Mouse (Mus musculus) embryonic facial prominence, embryonic 11.5 days (tissue): ENCODE results near the gene Rbfox1. TPM values are rescaled to one million over a fixed set of nuclear protein-coding genes. Genes with fewer than 3 reads are reported as not detected.

Experiments
- ATAC-seq: fragments of 200-750 bp; cut with Nextera tagmentation; replicated peaks from 2 replicates; pipeline ENCODE4 v1.8.0; 2017; ENCODE audit warnings: low read depth; ENCODE audit not compliant: insufficient number of reproducible peaks, low FRiP score, low TSS enrichment
- DNase-seq: peaks from one replicate; pipeline ENCODE4 v3.0.0-alpha.2; 2015; ENCODE audit warnings: low spot score
- H3K27ac ChIP-seq: fragments of 300-500 bp; sonication (generic); replicated peaks from 2 replicates; pipeline ENCODE4 v1.5.1; 2014; ENCODE audit warnings: mild to moderate bottlenecking, low read depth, low read length, control low read depth
- H3K27me3 ChIP-seq: fragments of 300-500 bp; sonication (generic); 2 replicates; pipeline ENCODE4 v1.6.1; 2014; ENCODE audit warnings: mild to moderate bottlenecking, low read length, moderate library complexity, mixed read lengths; ENCODE audit not compliant: control insufficient read depth, insufficient read depth
- H3K36me3 ChIP-seq: fragments of 300-500 bp; sonication (generic); replicated peaks from 2 replicates; pipeline ENCODE4 v1.6.1; 2014; ENCODE audit warnings: low read depth, mild to moderate bottlenecking, low read length, moderate library complexity, mixed read lengths; ENCODE audit not compliant: control insufficient read depth, insufficient read depth
- H3K4me1 ChIP-seq: fragments of 300-500 bp; sonication (generic); 2 replicates; pipeline ENCODE4 v1.6.1; 2014; ENCODE audit warnings: low read length, mixed read lengths; ENCODE audit not compliant: control insufficient read depth, insufficient read depth
- H3K4me2 ChIP-seq: fragments of 300-500 bp; sonication (generic); 2 replicates; pipeline ENCODE4 v1.6.1; 2014; ENCODE audit warnings: low read depth, mild to moderate bottlenecking, control low read depth, low read length, moderate library complexity
- H3K4me3 ChIP-seq: fragments of 300-500 bp; sonication (generic); 2 replicates; pipeline ENCODE4 v1.5.1; 2014; ENCODE audit warnings: low read depth, low read length, control low read depth
- H3K9ac ChIP-seq: fragments of 300-500 bp; sonication (generic); replicated peaks from 2 replicates; pipeline ENCODE4 v1.6.1; 2014; ENCODE audit warnings: mild to moderate bottlenecking, control low read depth, low read length
- H3K9me3 ChIP-seq: fragments of 300-500 bp; sonication (generic); replicated peaks from 2 replicates; pipeline ENCODE4 v1.6.1; 2016; ENCODE audit warnings: mild to moderate bottlenecking, low read length, inconsistent platforms, mixed read lengths; ENCODE audit not compliant: control insufficient read depth
- WGBS: fragments of 180-500 bp; shearing (Covaris S2); extraction: QIAGEN DNeasy Blood & Tissue Kit; methylation state at CpG from one replicate; pipeline ENCODE4 v1.1.7; 2014; 5-methylcytosine and 5-hydroxymethylcytosine counted together
- polyA plus RNA-seq: library from polyadenylated mRNA; unstranded; fragments of >200 nt; fragmentation: Nextera tagmentation; extraction: Ambion mirVana; gene quantifications from 2 replicates; pipeline ENCODE4 v1.2.1, GENCODE M21; 2014

Rbfox1 gene
- polyA plus RNA-seq, 1 experiment from 2014 or later, result 4.2 TPM

GRCm38 (mm10) chr16:7419655-7420281 is 1534.6 kb downstream of the Rbfox1 start:
- no peak overlapping the region for H3K4me2 ChIP-seq
- DNase-seq (peak; percentile 11), ATAC-seq (no peak)
- H3K27ac ChIP-seq, result no peak overlapping the region
- H3K36me3 ChIP-seq, result no peaks in the 10 kb centered on the region
- no peaks in the 10 kb centered on the region for H3K4me1 ChIP-seq
- WGBS, result 31% methylated on average over 12 of the region's 12 CpGs
- H3K9ac ChIP-seq, result no peak overlapping the region; the same call in 1 of the 2 replicates
- no peak overlapping the region for H3K4me3 ChIP-seq
- no peaks in the 10 kb centered on the region for H3K27me3 ChIP-seq
- no peaks in the 10 kb centered on the region for H3K9me3 ChIP-seq

GRCm38 (mm10) chr16:7425386-7426089 is 1540.4 kb downstream of the Rbfox1 start:
- no peaks in the 10 kb centered on the region for H3K9me3 ChIP-seq
- H3K27me3 ChIP-seq, result no peaks in the 10 kb centered on the region
- no peak for DNase-seq
- ATAC-seq, result no peak
- no peak overlapping the region for H3K4me3 ChIP-seq
- no peaks in the 10 kb centered on the region for H3K36me3 ChIP-seq
- WGBS, result 84% methylated on average over 3 of the region's 3 CpGs
- H3K4me2 ChIP-seq, result no peak overlapping the region
- no peak overlapping the region for H3K9ac ChIP-seq
- no peak overlapping the region for H3K27ac ChIP-seq
- no peaks in the 10 kb centered on the region for H3K4me1 ChIP-seq

DNA sequence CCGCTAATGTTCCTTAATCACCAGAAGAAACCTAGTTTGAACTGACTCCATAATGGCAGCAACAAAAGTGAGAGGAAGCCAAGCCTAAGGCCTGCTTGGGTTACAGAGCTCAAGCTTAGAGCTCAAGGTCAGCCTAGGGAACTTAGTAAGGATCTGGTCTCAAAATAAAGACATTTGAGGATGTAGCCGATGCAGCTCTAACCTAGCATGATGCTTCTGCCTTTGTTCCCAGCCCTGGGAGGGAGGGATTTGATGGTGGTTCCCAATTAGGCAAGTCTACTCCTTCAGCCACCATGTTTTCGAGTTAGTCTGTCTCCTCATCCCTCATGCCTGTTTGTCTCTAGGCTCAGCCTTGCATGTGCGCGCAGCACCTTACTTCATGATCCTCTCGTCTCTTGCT is 1548.1 kb downstream of the Rbfox1 start:
- 90% methylated on average over 6 of the region's 6 CpGs for WGBS
- no peak overlapping the region for H3K9ac ChIP-seq
- no peaks in the 10 kb centered on the region for H3K27me3 ChIP-seq
- no peaks in the 10 kb centered on the region for H3K4me1 ChIP-seq
- H3K4me3 ChIP-seq, result no peak overlapping the region
- no peaks in the 10 kb centered on the region for H3K36me3 ChIP-seq
- ATAC-seq, result no peak
- H3K4me2 ChIP-seq, result no peak overlapping the region
- no peak for DNase-seq
- H3K27ac ChIP-seq, result no peak overlapping the region
- H3K9me3 ChIP-seq, result no peaks in the 10 kb centered on the region

DNA sequence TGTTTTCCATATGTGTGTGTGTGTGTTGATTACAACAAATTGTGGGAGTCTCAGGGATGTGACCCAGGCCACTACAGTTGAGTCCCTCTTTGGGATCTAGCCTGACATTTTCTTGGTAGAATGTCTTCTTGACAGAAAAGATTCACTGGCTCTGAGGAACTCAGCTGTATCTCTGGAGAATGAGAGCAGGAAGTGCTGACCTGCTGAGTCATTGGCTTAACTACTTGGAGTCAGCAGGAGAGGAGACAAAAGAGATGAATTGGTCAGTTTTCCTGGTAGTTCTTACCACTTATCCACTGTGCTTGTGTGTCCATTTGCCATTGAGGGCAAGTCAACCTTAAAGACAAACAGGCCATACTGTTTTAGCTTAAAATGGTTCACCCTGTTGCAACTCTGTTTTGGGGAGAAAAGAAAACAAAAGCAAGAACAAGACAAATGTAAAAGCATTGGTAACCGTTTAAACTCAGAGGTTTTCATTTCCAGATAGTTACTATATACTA is 1561.7 kb downstream of the Rbfox1 start:
- WGBS, result 85% methylated on average over 1 of the region's 1 CpGs
- no peaks in the 10 kb centered on the region for H3K9me3 ChIP-seq

DNA sequence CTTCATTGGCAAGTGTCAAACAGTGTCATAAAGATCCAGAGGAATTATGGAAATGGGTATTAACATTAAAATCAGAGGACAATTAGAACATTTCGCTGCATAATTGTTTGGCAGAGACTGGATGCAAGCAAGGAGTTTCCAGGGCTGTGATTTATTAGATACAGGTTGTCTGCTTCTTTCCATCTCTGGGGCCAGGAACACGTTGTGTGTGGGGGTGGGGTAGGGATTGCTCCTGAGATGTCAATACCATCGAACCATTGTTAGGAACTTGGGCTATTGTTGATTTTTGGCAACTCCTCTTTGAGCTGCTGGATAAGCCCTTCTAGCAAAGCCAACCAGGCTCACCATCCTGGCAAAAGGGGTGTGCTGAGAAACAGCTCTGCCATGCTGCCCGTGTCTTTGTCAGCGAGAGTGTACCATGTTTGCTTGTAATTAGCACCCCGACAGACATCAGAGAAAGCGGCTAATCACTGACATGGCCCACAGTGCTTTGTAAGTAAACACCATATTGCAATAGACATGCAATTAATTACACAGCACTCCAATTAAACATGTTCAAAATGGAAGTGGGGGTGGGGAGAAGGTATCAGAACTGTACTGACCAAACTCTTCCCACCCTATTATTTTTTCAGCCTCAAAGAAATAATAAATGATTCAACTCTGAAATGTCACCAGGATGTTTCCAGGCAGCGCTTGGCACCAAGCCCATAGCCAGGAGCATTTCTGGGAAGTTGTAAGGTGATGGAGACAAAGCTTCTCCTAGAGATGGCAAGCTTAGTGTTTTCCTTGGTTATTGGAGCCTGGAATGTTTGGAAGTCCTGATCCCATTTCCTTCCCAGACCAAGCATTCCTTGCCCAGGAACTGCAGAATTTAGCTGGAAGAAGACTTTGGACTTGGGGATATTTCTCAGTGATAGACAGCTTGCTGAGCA is 1562.8 kb downstream of the Rbfox1 start:
- DNase-seq, result no peak
- Histone ChIP-seq H3K9me3 (no peaks in the 10 kb centered on the region), H3K9ac (no peak overlapping the region), H3K4me1 (no peaks in the 10 kb centered on the region), H3K27ac (no peak overlapping the region), H3K36me3 (no peaks in the 10 kb centered on the region), H3K4me2 (no peak overlapping the region), H3K4me3 (no peak overlapping the region), H3K27me3 (no peaks in the 10 kb centered on the region)
- no peak for ATAC-seq
- 70% methylated on average over 8 of the region's 8 CpGs for WGBS

More for the DNA sequence above, 1561.7 kb downstream of the Rbfox1 start:
- DNase-seq (no peak), ATAC-seq (no peak)
- no peaks in the 10 kb centered on the region for H3K27me3 ChIP-seq
- H3K4me2 ChIP-seq, result no peak overlapping the region
- no peak overlapping the region for H3K9ac ChIP-seq
- H3K4me3 ChIP-seq, result no peak overlapping the region
- no peak overlapping the region for H3K27ac ChIP-seq
- H3K36me3 ChIP-seq, result no peaks in the 10 kb centered on the region
- no peaks in the 10 kb centered on the region for H3K4me1 ChIP-seq

GRCm38 (mm10) chr16:7451193-7451592 is 1566.0 kb downstream of the Rbfox1 start:
- Histone ChIP-seq H3K4me2 (no peak overlapping the region), H3K27me3 (no peaks in the 10 kb centered on the region), H3K9ac (no peak overlapping the region), H3K4me3 (no peak overlapping the region), H3K9me3 (no peaks in the 10 kb centered on the region), H3K4me1 (no peaks in the 10 kb centered on the region), H3K36me3 (no peaks in the 10 kb centered on the region), H3K27ac (no peak overlapping the region)
- ATAC-seq (no peak), DNase-seq (no peak)
- WGBS, result 85% methylated on average over 3 of the region's 3 CpGs

DNA sequence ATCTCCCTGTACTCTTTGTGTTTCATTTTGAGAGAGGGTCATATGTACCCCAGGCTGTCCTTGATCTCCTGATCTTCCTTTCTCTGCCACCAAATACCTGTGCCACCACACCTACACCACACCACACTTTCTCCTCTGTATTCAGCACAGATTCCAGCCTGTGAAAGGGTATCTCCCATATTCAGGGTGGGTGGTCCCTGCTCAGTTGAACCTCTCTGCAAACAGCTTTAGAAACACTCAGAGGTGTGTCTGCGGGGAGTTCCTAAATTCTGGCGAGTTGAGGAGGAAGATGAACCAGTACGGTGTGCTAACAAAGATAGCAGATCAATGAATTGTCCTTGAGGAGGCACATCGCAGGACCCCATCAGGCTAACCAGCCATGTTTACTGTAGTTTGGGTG is 1572.4 kb downstream of the Rbfox1 start:
- H3K27ac ChIP-seq, result no peak overlapping the region
- no peaks in the 10 kb centered on the region for H3K9me3 ChIP-seq
- no peaks in the 10 kb centered on the region for H3K4me1 ChIP-seq
- no peaks in the 10 kb centered on the region for H3K27me3 ChIP-seq
- H3K4me3 ChIP-seq, result no peak overlapping the region
- no peak overlapping the region for H3K4me2 ChIP-seq
- H3K36me3 ChIP-seq, result no peaks in the 10 kb centered on the region
- no peak overlapping the region for H3K9ac ChIP-seq
- 86% methylated on average over 4 of the region's 4 CpGs for WGBS
- ATAC-seq, result no peak
- no peak for DNase-seq
